Mouse (Mus musculus): Measurements from ENCODE around the gene Prc1. TPM values are rescaled to one million over a fixed set of nuclear protein-coding genes. Genes with fewer than 3 reads are reported as not detected.

Gene Prc1
- polyA plus RNA-seq, 2 experiments: 79.9 to 111 TPM

GRCm38 (mm10) chr7:80346830-80347229 lies 52.6 kb downstream of the Prc1 start:
- no peaks in the 10 kb centered on the region for H3K9me3 ChIP-seq (ENCODE audit: control insufficient read depth, low read length)
- 85% methylated on average over 5 of the region's 5 CpGs for WGBS
- H3K27ac ChIP-seq (replicated peaks; ENCODE audit: low read depth, low read length): no peak overlapping the region
- no peak for TF ChIP-seq POLR2A (IDR thresholded peaks at IDR 0.05; ENCODE audit: borderline replicate concordance, extremely low read depth, insufficient read depth, insufficient read length)
- no peaks in the 10 kb centered on the region for H3K27me3 ChIP-seq (ENCODE audit: control insufficient read depth, insufficient read depth, low read length)
- no peak overlapping the region for H3K4me2 ChIP-seq (replicated peaks; ENCODE audit: low read depth, low read length, severe bottlenecking)
- DNase-seq (ENCODE audit: low spot score) (no peak), ATAC-seq (ENCODE audit: low FRiP score, low read depth) (no peak)
- H3K36me3 ChIP-seq (ENCODE audit: control insufficient read depth, insufficient read depth, low read length): peaks cover 25% of the 10 kb centered on the region
- no peak overlapping the region for H3K9ac ChIP-seq (ENCODE audit: low read depth, low read length, severe bottlenecking)
- H3K4me1 ChIP-seq (ENCODE audit: control insufficient read depth, insufficient read depth, low read length): peaks cover 12% of the 10 kb centered on the region
- H3K4me3 ChIP-seq (replicated peaks; ENCODE audit: low read length): no peak overlapping the region

- H3K36me3 ChIP-seq (ENCODE audit: control insufficient read depth, insufficient read depth, low read length): peaks cover 35% of the 10 kb centered on the region
- DNase-seq (ENCODE audit: low spot score) (no peak), ATAC-seq (ENCODE audit: low FRiP score, low read depth) (no peak)
- 46% methylated on average over 13 of the region's 13 CpGs for whole genome bisulfite sequencing
- TF ChIP-seq POLR2A (IDR thresholded peaks at IDR 0.05; ENCODE audit: borderline replicate concordance, extremely low read depth, insufficient read depth, insufficient read length): no peak
- H3K9ac ChIP-seq (ENCODE audit: low read depth, low read length, severe bottlenecking): no peak overlapping the region
- no peaks in the 10 kb centered on the region for H3K9me3 ChIP-seq (ENCODE audit: control insufficient read depth, low read length)
- H3K27me3 ChIP-seq (ENCODE audit: control insufficient read depth, insufficient read depth, low read length): no peaks in the 10 kb centered on the region
- H3K4me1 ChIP-seq (ENCODE audit: control insufficient read depth, insufficient read depth, low read length): peaks cover 7% of the 10 kb centered on the region
- H3K4me3 ChIP-seq (replicated peaks; ENCODE audit: low read length): no peak overlapping the region
- H3K4me2 ChIP-seq (replicated peaks; ENCODE audit: low read depth, low read length, severe bottlenecking): no peak overlapping the region
- peak overlapping the region; percentile 28; the same call in 1 of the 2 replicates for H3K27ac ChIP-seq (replicated peaks; ENCODE audit: low read depth, low read length)
Observed at GRCm38 (mm10) chr7:80347670-80348586, 53.7 kb downstream of the Prc1 start.

DNA sequence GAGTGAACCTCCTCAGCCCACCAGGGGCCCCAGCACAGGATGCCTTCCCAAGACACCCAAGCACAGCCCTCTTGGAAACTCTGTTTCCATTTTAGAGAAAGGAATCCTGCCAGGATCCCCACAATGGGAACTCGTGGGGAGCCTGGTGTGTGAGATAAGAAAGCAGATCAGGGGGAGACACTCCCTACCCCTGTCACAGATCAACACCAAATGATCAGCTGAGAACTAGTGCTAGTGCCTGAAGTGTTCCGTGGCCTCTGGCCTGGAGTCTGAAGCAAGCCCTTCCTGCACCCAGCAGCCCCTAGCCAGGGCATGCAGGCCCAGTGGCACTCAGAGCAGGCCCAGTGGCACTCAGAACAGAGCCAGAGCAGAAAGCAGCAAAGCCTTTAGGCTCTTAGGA lies 56.6 kb downstream of the Prc1 start:
- TF ChIP-seq POLR2A (IDR thresholded peaks at IDR 0.05; ENCODE audit: borderline replicate concordance, extremely low read depth, insufficient read depth, insufficient read length): no peak
- Histone ChIP-seq H3K9me3 (ENCODE audit: control insufficient read depth, low read length) (no peaks in the 10 kb centered on the region), H3K4me1 (ENCODE audit: control insufficient read depth, insufficient read depth, low read length) (no peaks in the 10 kb centered on the region; the same call in 1 of the 2 replicates), H3K27me3 (ENCODE audit: control insufficient read depth, insufficient read depth, low read length) (no peaks in the 10 kb centered on the region), H3K9ac (ENCODE audit: low read depth, low read length, severe bottlenecking) (0 out of 2 replicates have a peak overlapping the region, but pooled peaks have one; percentile 12), H3K27ac (replicated peaks; ENCODE audit: low read depth, low read length) (no peak overlapping the region), H3K4me3 (replicated peaks; ENCODE audit: low read length) (no peak overlapping the region), H3K4me2 (replicated peaks; ENCODE audit: low read depth, low read length, severe bottlenecking) (no peak overlapping the region), H3K36me3 (ENCODE audit: control insufficient read depth, insufficient read depth, low read length) (peaks cover 52% of the 10 kb centered on the region)
- ATAC-seq (ENCODE audit: low FRiP score, low read depth) (no peak), DNase-seq (ENCODE audit: low spot score) (no peak)
- 87% methylated on average over 2 of the region's 2 CpGs for WGBS

DNA sequence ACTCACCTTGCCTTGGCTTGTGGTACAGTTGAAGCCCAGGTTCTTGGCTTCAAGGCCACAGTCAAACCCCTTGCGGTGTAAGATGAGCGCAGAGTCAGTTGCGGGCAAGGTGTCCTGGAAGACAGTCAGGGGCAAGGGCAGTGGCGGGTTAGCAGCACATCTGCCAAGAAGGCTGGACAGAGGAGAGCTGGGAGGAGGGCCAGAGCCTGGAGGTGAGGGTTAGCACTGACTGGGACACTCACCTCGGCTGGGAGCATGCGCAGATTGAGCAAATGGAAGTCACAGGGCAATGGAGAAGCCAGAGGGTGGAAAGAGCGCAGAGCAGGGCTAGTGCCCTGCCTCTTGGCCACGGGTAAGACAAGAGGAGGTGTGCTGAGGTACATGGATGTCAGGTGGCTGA lies 58.7 kb downstream of the Prc1 start:
- ATAC-seq (ENCODE audit: low FRiP score, low read depth) (no peak), DNase-seq (ENCODE audit: low spot score) (no peak)
- WGBS: 89% methylated on average over 8 of the region's 8 CpGs
- Histone ChIP-seq H3K4me1 (ENCODE audit: control insufficient read depth, insufficient read depth, low read length) (no peaks in the 10 kb centered on the region; the same call in 1 of the 2 replicates), H3K36me3 (ENCODE audit: control insufficient read depth, insufficient read depth, low read length) (peaks cover 71% of the 10 kb centered on the region), H3K27ac (replicated peaks; ENCODE audit: low read depth, low read length) (no peak overlapping the region), H3K4me2 (replicated peaks; ENCODE audit: low read depth, low read length, severe bottlenecking) (no peak overlapping the region), H3K27me3 (ENCODE audit: control insufficient read depth, insufficient read depth, low read length) (no peaks in the 10 kb centered on the region), H3K9me3 (ENCODE audit: control insufficient read depth, low read length) (no peaks in the 10 kb centered on the region), H3K9ac (ENCODE audit: low read depth, low read length, severe bottlenecking) (no peak overlapping the region), H3K4me3 (replicated peaks; ENCODE audit: low read length) (no peak overlapping the region)
- no peak for TF ChIP-seq POLR2A (IDR thresholded peaks at IDR 0.05; ENCODE audit: borderline replicate concordance, extremely low read depth, insufficient read depth, insufficient read length)

- Histone ChIP-seq H3K27ac (replicated peaks; ENCODE audit: low read depth, low read length) (no peak overlapping the region), H3K36me3 (ENCODE audit: control insufficient read depth, insufficient read depth, low read length) (peaks cover 85% of the 10 kb centered on the region), H3K9ac (ENCODE audit: low read depth, low read length, severe bottlenecking) (no peak overlapping the region), H3K4me3 (replicated peaks; ENCODE audit: low read length) (no peak overlapping the region), H3K4me2 (replicated peaks; ENCODE audit: low read depth, low read length, severe bottlenecking) (no peak overlapping the region), H3K27me3 (ENCODE audit: control insufficient read depth, insufficient read depth, low read length) (no peaks in the 10 kb centered on the region), H3K4me1 (ENCODE audit: control insufficient read depth, insufficient read depth, low read length) (no peaks in the 10 kb centered on the region), H3K9me3 (ENCODE audit: control insufficient read depth, low read length) (no peaks in the 10 kb centered on the region)
- DNase-seq (ENCODE audit: low spot score) (no peak), ATAC-seq (ENCODE audit: low FRiP score, low read depth) (no peak)
- TF ChIP-seq POLR2A (IDR thresholded peaks at IDR 0.05; ENCODE audit: borderline replicate concordance, extremely low read depth, insufficient read depth, insufficient read length): no peak
- 89% methylated on average over 13 of the region's 13 CpGs for WGBS
Observed at GRCm38 (mm10) chr7:80356351-80356750, 62.1 kb downstream of the Prc1 start.

Measured in limb, embryonic 14.5 days (tissue).